Mouse (Mus musculus): Measurements from ENCODE around the gene Dmwd. TPM values are rescaled to one million over a fixed set of nuclear protein-coding genes. Genes with fewer than 3 reads are reported as not detected.
A peak's percentile ranks its signal among the peaks of the same experiment; 100 is the strongest.

Dmwd gene
- polyA plus RNA-seq, 1 experiment = not detected

- no peak for TF ChIP-seq POLR2A (IDR thresholded peaks at IDR 0.05; ENCODE audit: insufficient read depth, low read depth, low read length)
- Histone ChIP-seq H3K27ac (ENCODE audit: insufficient read depth, low read depth, low read length) (no peak overlapping the region), H3K4me3 (ENCODE audit: insufficient read depth, low read depth, low read length) (no peak overlapping the region), H3K4me1 (ENCODE audit: control insufficient read depth, insufficient read depth, low read length) (peaks cover 25% of the 10 kb centered on the region)
- 76% methylated on average over 3 of the region's 3 CpGs for WGBS
Observed at GRCm38 (mm10) chr7:19078732-19079131, 2.7 kb downstream of the Dmwd start.

- 85% methylated on average over 19 of the region's 19 CpGs for WGBS
- no peak overlapping the region for H3K27ac ChIP-seq (ENCODE audit: insufficient read depth, low read depth, low read length)
- TF ChIP-seq CTCF (IDR thresholded peaks at IDR 0.05; ENCODE audit: insufficient read depth, low read depth, low read length) = no peak
- no peak for TF ChIP-seq POLR2A (IDR thresholded peaks at IDR 0.05; ENCODE audit: insufficient read depth, low read depth, low read length)
- H3K4me1 ChIP-seq (ENCODE audit: control insufficient read depth, insufficient read depth, low read length) = peaks cover 35% of the 10 kb centered on the region
- H3K4me3 ChIP-seq (ENCODE audit: insufficient read depth, low read depth, low read length) = no peak overlapping the region
Observed at GRCm38 (mm10) chr7:19080451-19080950, 4.5 kb downstream of the Dmwd start.

GRCm38 (mm10) chr7:19082171-19082570 is 6.1 kb downstream of the Dmwd start:
- H3K4me1 ChIP-seq (ENCODE audit: control insufficient read depth, insufficient read depth, low read length) = peaks cover 38% of the 10 kb centered on the region
- 85% methylated on average over 4 of the region's 4 CpGs for WGBS
- H3K4me3 ChIP-seq (ENCODE audit: insufficient read depth, low read depth, low read length) = no peak overlapping the region
- H3K27ac ChIP-seq (ENCODE audit: insufficient read depth, low read depth, low read length) = no peak overlapping the region
- no peak for TF ChIP-seq POLR2A (IDR thresholded peaks at IDR 0.05; ENCODE audit: insufficient read depth, low read depth, low read length)
- TF ChIP-seq CTCF (IDR thresholded peaks at IDR 0.05; ENCODE audit: insufficient read depth, low read depth, low read length) = no peak

GRCm38 (mm10) chr7:19083096-19083495 is 7.1 kb downstream of the Dmwd start:
- H3K4me1 ChIP-seq (ENCODE audit: control insufficient read depth, insufficient read depth, low read length) = peaks cover 29% of the 10 kb centered on the region
- no peak overlapping the region; the same call in 1 of the 2 replicates for H3K27ac ChIP-seq (ENCODE audit: insufficient read depth, low read depth, low read length)
- H3K4me3 ChIP-seq (ENCODE audit: insufficient read depth, low read depth, low read length) = no peak overlapping the region
- WGBS = 50% methylated on average over 6 of the region's 6 CpGs
- TF ChIP-seq POLR2A (IDR thresholded peaks at IDR 0.05; ENCODE audit: insufficient read depth, low read depth, low read length) = no peak
- TF ChIP-seq CTCF (IDR thresholded peaks at IDR 0.05; ENCODE audit: insufficient read depth, low read depth, low read length) = no peak

GRCm38 (mm10) chr7:19083701-19084100 is 7.7 kb downstream of the Dmwd start, which contains the start of gene Dmpk:
Gene Dmpk, plus strand, starts transcription at chr7:19083849.
- H3K4me3 ChIP-seq (ENCODE audit: insufficient read depth, low read depth, low read length) = peak within 1 kb of the TSS; percentile 19; the same call in 1 of the 2 replicates
- no peak within 1 kb of the TSS; the same call in 1 of the 2 replicates for H3K27ac ChIP-seq (ENCODE audit: insufficient read depth, low read depth, low read length)
- 57% methylated on average over 10 of the region's 10 CpGs for WGBS

DNA sequence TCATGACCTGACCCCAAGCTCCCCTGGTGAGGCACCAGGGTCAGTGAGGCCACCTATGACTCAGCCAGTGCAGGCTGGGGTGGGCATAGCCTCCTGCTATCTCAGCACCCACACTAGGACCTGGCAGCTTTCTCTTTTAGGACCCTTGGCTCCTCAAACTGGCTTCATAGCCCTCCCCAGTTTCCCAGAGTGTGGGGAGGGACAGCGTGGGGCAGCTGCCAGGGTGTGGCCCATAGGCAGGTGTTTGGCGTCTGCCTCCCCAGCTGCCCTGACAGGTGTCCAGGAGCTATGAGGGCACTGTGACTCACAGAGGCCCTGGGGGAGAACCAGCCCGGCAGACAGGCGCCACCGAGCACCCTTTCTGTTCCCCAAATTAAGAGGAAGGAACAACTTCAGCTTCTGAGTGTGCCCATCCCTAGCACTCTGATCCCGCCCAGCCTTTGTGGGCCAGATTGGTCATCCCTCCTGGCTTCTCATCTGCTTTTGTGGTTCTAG is 8.3 kb downstream of the Dmwd start:
- WGBS = 63% methylated on average over 6 of the region's 6 CpGs
- peaks cover 29% of the 10 kb centered on the region for H3K4me1 ChIP-seq (ENCODE audit: control insufficient read depth, insufficient read depth, low read length)
- H3K27ac ChIP-seq (ENCODE audit: insufficient read depth, low read depth, low read length) = no peak overlapping the region
- TF ChIP-seq POLR2A (IDR thresholded peaks at IDR 0.05; ENCODE audit: insufficient read depth, low read depth, low read length) (no peak), CTCF (IDR thresholded peaks at IDR 0.05; ENCODE audit: insufficient read depth, low read depth, low read length) (no peak)
- 0 out of 2 replicates have a peak overlapping the region, but pooled peaks have one; percentile 19 for H3K4me3 ChIP-seq (ENCODE audit: insufficient read depth, low read depth, low read length)

More at GRCm38 (mm10) chr7:19083701-19084100, 7.7 kb downstream of the Dmwd start, which contains the start of gene Dmpk:
- TF ChIP-seq CTCF (IDR thresholded peaks at IDR 0.05; ENCODE audit: insufficient read depth, low read depth, low read length) (no peak), POLR2A (IDR thresholded peaks at IDR 0.05; ENCODE audit: insufficient read depth, low read depth, low read length) (no peak)
- H3K4me1 ChIP-seq (ENCODE audit: control insufficient read depth, insufficient read depth, low read length) = peaks cover 29% of the 10 kb centered on the region

DNA sequence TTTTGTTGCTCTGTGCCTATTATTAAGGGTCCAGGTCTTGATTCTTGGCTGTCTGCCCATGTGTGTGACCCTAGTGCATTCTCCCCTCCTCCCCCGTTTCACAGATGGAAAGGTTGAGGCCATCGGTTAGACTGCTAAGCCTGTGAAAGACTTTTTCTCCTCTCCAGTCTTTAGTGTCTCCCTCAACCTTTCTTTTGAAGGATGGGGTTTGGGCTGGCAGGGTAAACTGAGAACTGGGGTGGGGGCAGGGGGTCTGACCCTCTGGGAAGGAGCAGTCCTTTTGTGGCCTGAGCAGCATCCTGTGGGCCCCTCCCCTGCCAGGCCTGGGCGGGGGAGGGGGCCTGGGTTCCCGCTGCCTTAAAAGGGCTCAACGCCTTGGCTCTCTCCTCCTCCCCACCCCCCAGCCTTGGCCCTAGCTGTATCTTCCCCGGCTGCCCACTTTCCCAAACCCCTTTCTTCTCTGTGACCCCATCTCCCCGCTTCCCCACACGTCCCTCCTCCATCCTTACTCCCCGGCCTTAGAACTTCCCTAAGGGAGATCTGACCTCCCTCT is 9.0 kb downstream of the Dmwd start:
- Histone ChIP-seq H3K4me3 (ENCODE audit: insufficient read depth, low read depth, low read length) (no peak overlapping the region), H3K4me1 (ENCODE audit: control insufficient read depth, insufficient read depth, low read length) (peaks cover 25% of the 10 kb centered on the region), H3K27ac (ENCODE audit: insufficient read depth, low read depth, low read length) (no peak overlapping the region)
- 36% methylated on average over 9 of the region's 9 CpGs for WGBS
- TF ChIP-seq CTCF (IDR thresholded peaks at IDR 0.05; ENCODE audit: insufficient read depth, low read depth, low read length) = no peak
- no peak for TF ChIP-seq POLR2A (IDR thresholded peaks at IDR 0.05; ENCODE audit: insufficient read depth, low read depth, low read length)

DNA sequence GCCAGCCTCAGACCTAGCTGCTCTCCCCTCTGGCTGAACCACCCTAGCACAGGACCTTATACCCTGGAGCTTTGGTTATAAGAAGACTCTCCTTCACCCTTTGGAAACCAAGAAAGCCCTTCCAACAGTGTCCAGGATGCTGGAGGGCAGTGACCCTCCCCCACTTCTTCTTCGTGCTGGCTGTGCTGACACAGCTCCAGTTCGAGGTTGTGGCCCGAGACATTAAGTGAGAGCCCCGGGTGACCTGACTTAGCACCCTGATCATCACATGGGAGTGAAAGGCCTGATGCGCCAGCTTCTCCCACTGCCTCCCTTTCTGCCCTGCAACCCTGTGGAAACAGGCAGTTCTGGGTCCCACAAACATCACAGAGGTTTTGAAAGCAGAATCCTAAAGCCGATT is 9.5 kb downstream of the Dmwd start:
- WGBS = 20% methylated on average over 6 of the region's 6 CpGs
- Histone ChIP-seq H3K4me3 (ENCODE audit: insufficient read depth, low read depth, low read length) (no peak overlapping the region), H3K4me1 (ENCODE audit: control insufficient read depth, insufficient read depth, low read length) (peaks cover 25% of the 10 kb centered on the region), H3K27ac (ENCODE audit: insufficient read depth, low read depth, low read length) (no peak overlapping the region)
- TF ChIP-seq CTCF (IDR thresholded peaks at IDR 0.05; ENCODE audit: insufficient read depth, low read depth, low read length) (no peak), POLR2A (IDR thresholded peaks at IDR 0.05; ENCODE audit: insufficient read depth, low read depth, low read length) (no peak)

- Histone ChIP-seq H3K4me3 (ENCODE audit: insufficient read depth, low read depth, low read length) (no peak overlapping the region), H3K4me1 (ENCODE audit: control insufficient read depth, insufficient read depth, low read length) (peaks cover 25% of the 10 kb centered on the region), H3K27ac (ENCODE audit: insufficient read depth, low read depth, low read length) (no peak overlapping the region)
- 46% methylated on average over 14 of the region's 14 CpGs for WGBS
- TF ChIP-seq POLR2A (IDR thresholded peaks at IDR 0.05; ENCODE audit: insufficient read depth, low read depth, low read length) (no peak), CTCF (IDR thresholded peaks at IDR 0.05; ENCODE audit: insufficient read depth, low read depth, low read length) (no peak)
Observed at GRCm38 (mm10) chr7:19086042-19086441, 10.0 kb downstream of the Dmwd start.

Data from olfactory bulb, adult 2 months (tissue).